Mouse (Mus musculus) heart, embryonic 10.5 days (tissue): ENCODE results near the gene Scube2. TPM values are rescaled to one million over a fixed set of nuclear protein-coding genes. Genes with fewer than 3 reads are reported as not detected.

Source experiments
- polyA plus RNA-seq: library from polyadenylated mRNA; unstranded; fragments of >200 nt; fragmentation: Nextera tagmentation; extraction: Ambion mirVana; gene quantifications from 2 replicates; pipeline ENCODE4 v1.2.1, GENCODE M21; 2016

Gene Scube2
- polyA plus RNA-seq, 1 experiment from 2014 or later: 4.7 TPM

Other genes with a start within 250 kb of the Scube2 start
- gene St5, start 162.1 kb downstream of the Scube2 start, polyA plus RNA-seq: 37.7 and 39.9 TPM in 2 replicates
- gene Akip1, start 162.0 kb downstream of the Scube2 start, polyA plus RNA-seq: 32.5 and 34.6 TPM in 2 replicates
- 0.11 TPM in 1 of 2 replicates, not detected in the other for gene BC051019, start 141.8 kb downstream of the Scube2 start, polyA plus RNA-seq
- not detected in 2 replicates for gene Ascl3, start 134.0 kb downstream of the Scube2 start, polyA plus RNA-seq
- 45.9 and 58.4 TPM in 2 replicates for gene Tmem9b, start 112.8 kb downstream of the Scube2 start, polyA plus RNA-seq
- gene Nrip3, start 83.7 kb downstream of the Scube2 start, polyA plus RNA-seq: 0.24 and 1.3 TPM in 2 replicates
- 27.7 and 28.4 TPM in 2 replicates for gene Dennd5a, start 94.8 kb upstream of the Scube2 start, polyA plus RNA-seq
- gene Tmem41b, start 121.2 kb upstream of the Scube2 start, polyA plus RNA-seq: 61.1 and 65.6 TPM in 2 replicates
- 38.4 and 43.9 TPM in 2 replicates for gene Ipo7, start 152.6 kb upstream of the Scube2 start, polyA plus RNA-seq
- 18.7 and 19.0 TPM in 2 replicates for gene Zfp143, start 195.5 kb upstream of the Scube2 start, polyA plus RNA-seq